Mouse (Mus musculus) olfactory bulb, adult 2 months (tissue): Measurements from ENCODE around the gene Ttc28.

Source experiments
- CTCF ChIP-seq: fragments of 200-500 bp; IDR thresholded peaks from 2 replicates; pipeline ENCODE4 v1.5.1; 2012; ENCODE audit warnings: low read depth, mild to moderate bottlenecking, low read length, moderate library complexity; ENCODE audit not compliant: insufficient read depth
- POLR2A ChIP-seq: fragments of 200-500 bp; IDR thresholded peaks from 2 replicates; pipeline ENCODE4 v1.6.1; 2012; ENCODE audit warnings: mild to moderate bottlenecking, low read depth, low read length, moderate library complexity; ENCODE audit not compliant: insufficient read depth

- TF ChIP-seq POLR2A: no peak
- TF ChIP-seq CTCF: no peak
Measured at GRCm38 (mm10) chr5:111186600-111186999, 307.0 kb downstream of the Ttc28 start.
